Mouse (Mus musculus) right cerebral cortex, postnatal 4 days (tissue): ENCODE measurements around the gene Dtnb.

Experiments
- DNase-seq: peaks from one replicate; pipeline ENCODE4 v3.0.0-alpha.2; 2022

Gene Dtnb

GRCm38 (mm10) chr12:3811596-3811995 is 239.4 kb downstream of the Dtnb start:
- no peak for DNase-seq

DNA sequence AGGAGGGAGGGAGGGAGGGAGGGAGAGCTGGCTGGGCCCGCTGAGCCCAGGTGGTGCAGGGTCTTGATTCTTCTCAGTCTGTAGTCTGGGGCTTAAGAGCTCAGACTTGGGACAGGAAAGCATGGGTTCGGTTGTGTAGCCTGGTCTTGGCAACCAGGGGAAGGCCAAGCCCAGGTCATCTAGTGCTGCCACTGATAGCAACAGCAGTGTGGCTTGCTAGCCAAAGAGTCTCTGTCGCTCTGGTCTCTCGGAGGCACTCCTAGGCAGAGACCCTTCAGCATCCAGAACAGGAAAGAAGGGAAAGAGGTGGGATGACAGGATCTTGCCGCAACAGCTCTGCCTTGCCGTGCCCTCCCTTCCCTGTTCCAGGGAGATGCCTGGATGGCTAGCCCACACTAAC is 240.1 kb downstream of the Dtnb start:
- no peak for DNase-seq

- no peak for DNase-seq
Observed at GRCm38 (mm10) chr12:3813138-3813537, 241.0 kb downstream of the Dtnb start.

GRCm38 (mm10) chr12:3815386-3815785 is 243.2 kb downstream of the Dtnb start:
- no peak for DNase-seq

- no peak for DNase-seq
Observed at GRCm38 (mm10) chr12:3817033-3817432, 244.9 kb downstream of the Dtnb start.

DNA sequence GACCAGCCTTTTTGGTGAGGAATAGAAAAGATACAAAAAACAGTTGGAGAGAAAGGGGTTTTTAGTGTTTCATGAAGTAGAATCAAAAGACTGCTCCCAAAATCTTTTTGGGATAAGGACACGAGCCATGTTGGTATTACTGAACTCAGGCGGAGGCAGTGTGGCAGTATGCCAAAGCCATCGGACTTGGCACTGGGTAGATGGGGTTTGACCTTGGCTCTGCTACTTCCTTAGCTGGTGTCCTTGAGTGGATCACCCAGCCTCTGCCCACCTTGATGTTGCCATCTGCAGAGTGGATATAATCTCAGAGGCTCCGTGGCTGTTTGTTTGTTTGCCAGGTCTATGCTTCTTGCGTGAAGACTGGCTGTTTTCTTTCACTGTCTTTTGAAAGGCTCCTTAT is 245.4 kb downstream of the Dtnb start:
- no peak for DNase-seq

DNA sequence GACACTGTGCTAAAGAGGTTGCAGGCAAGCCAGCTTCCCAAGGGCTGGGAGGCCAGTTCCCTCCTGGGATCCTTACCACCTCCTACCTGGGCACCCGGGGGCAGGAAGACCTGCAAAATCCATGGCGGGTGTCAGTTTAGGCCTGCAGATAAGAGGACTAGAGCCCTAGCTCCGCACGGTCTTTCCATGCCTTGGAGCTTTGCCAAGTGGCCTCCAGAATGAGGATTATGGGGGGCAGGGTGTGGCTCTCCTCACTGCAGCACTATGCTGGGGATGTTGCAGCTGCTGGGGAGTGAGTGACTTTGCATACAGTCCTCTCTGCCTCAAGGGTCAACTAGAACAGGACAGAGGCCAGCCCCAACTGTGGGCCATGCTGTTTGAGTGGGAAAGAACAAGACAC is 247.7 kb downstream of the Dtnb start:
- no peak for DNase-seq

DNA sequence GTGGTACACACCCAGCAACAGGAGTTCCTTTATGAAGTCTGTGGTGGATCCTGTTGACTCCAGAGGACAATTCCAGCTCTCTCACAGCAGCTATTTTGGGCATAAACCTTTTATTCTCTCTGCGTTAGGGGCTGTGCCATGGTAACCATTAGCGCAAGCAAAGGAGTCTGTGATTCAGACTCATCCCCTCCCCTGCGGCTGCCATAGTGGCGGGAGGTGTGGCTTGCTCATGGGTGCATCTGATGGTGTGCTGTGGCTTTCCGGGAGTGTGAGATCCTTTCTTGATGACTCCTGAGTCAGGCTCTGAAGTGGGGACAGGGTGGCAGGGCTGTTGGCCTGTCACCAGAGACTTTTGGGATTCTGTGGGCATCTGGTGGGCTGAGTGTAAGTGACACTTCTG is 251.2 kb downstream of the Dtnb start:
- DNase-seq = no peak

DNA sequence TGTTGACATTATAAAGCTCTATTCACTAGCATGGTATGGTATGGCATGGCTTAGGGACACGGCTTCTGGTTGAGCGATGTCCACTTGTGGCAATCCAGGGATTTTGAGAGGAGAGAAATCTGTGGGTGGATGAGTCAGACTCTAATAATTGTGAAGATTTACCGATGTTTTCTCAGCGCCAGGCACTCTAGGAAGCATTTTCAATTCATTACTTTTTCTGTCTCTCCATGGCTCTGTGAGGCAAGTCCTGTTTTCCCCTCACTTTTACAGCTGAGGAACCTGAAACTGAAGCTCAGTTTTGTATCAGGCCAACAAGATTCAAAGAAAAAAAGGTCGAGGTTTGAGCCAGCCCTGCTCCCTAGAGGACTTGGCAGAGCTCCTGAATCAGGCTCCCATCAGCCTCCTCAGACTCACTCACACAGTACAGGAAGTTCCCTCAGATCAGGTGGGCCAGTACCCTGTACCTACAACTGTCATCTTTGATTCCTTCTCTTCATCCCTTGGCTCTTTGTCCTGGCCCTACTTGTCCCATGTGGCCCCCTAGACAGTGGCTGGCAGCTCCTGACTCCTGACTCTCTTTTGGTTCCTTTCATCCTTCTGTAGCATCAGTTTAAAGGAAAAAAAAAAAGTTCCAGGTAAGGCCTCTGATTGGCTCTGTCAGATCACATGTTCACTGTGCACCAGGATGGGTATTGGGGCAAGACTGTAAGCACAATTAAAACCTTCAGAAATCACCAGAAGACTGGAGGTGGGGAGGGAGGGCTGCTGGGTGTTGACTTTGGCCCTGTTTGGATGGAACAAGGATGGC is 252.9 kb downstream of the Dtnb start:
- no peak for DNase-seq

DNA sequence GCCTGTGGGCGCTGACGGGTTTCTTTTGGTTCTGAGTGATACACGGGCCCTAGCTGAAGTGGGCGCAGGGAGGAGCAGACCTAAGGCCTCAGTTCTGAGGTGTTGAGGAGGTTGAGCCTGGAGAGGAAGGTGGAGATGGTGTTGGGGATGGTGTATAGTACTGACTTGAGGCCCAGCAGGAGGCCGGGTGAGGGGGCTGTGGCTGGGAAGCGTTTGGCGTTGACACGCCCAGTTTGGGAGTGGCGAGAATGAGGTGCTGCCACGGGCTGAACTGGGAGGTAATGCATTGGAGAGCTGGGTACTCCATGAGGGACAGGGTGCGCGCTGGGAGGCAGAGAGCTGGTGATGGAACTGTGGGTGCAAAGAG is 253.5 kb downstream of the Dtnb start:
- DNase-seq = no peak

DNA sequence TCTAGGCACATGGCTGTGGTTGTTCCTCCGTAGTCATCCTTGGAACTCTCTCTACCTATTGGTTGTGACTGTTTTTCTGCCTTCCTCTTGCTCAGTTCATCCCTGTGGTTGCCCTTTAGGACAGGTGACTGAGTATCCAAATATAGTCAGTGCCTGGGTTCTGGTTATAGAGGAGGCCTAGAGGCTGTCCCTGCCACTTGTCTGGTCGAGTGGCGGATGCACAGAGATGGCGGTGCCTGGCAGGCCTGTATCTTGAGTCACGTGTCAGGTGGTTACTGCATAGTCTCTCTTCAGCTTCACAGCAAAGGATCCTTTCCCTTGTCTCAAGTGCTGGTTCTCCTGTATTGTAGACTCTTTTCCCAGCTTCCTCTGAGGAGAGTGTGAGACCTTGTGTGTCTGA is 255.6 kb downstream of the Dtnb start:
- no peak for DNase-seq
